Mouse (Mus musculus) hindbrain, embryonic 14.5 days (tissue): ENCODE results near the gene Ttyh3. TPM values are rescaled to one million over a fixed set of nuclear protein-coding genes. Genes with fewer than 3 reads are reported as not detected.
A peak's percentile ranks its signal among the peaks of the same experiment; 100 is the strongest.

Source experiments
- ATAC-seq: fragments of 200-750 bp; cut with Nextera tagmentation; 2 replicates; pipeline ENCODE4 v1.8.0; 2017; ENCODE audit warnings: moderate number of reproducible peaks, mild to moderate bottlenecking, moderate TSS enrichment, moderate library complexity; ENCODE audit not compliant: low FRiP score
- DNase-seq: peaks from one replicate; pipeline ENCODE4 v3.0.0-alpha.2; 2015; ENCODE audit warnings: low spot score
- H3K27ac ChIP-seq: fragments of 300-500 bp; sonication (generic); 2 replicates; pipeline ENCODE4 v1.5.1; 2014; ENCODE audit warnings: mild to moderate bottlenecking, moderate library complexity
- H3K27me3 ChIP-seq: fragments of 300-500 bp; sonication (generic); 2 replicates; pipeline ENCODE4 v1.6.1; 2014; ENCODE audit warnings: mild to moderate bottlenecking, low read length, mixed read lengths; ENCODE audit not compliant: control insufficient read depth, insufficient read depth
- H3K36me3 ChIP-seq: fragments of 300-500 bp; sonication (generic); replicated peaks from 2 replicates; pipeline ENCODE4 v1.6.1; 2014; ENCODE audit not compliant: control insufficient read depth, insufficient read depth
- H3K4me1 ChIP-seq: fragments of 300-500 bp; sonication (generic); replicated peaks from 2 replicates; pipeline ENCODE4 v1.6.1; 2014; ENCODE audit warnings: antibody characterized with exemption, low read length, mixed read lengths; ENCODE audit not compliant: control insufficient read depth, insufficient read depth
- H3K4me2 ChIP-seq: fragments of 300-500 bp; sonication (generic); replicated peaks from 2 replicates; pipeline ENCODE4 v1.6.1; 2014; ENCODE audit warnings: mild to moderate bottlenecking, moderate library complexity
- H3K4me3 ChIP-seq: fragments of 300-500 bp; sonication (generic); replicated peaks from 2 replicates; pipeline ENCODE4 v1.5.1; 2014; ENCODE audit warnings: mild to moderate bottlenecking, low read length
- H3K9ac ChIP-seq: fragments of 300-500 bp; sonication (generic); 2 replicates; pipeline ENCODE4 v1.6.1; 2014
- H3K9me3 ChIP-seq: fragments of 300-500 bp; sonication (generic); 2 replicates; pipeline ENCODE4 v1.6.1; 2016; ENCODE audit warnings: low read length; ENCODE audit not compliant: control insufficient read depth
- WGBS: fragments of 180-500 bp; shearing (Covaris S2); extraction: QIAGEN DNeasy Blood & Tissue Kit; methylation state at CpG from one replicate; pipeline ENCODE4 v1.1.7; 2014; 5-methylcytosine and 5-hydroxymethylcytosine counted together
- polyA plus RNA-seq: library from polyadenylated mRNA; unstranded; fragments of >200 nt; fragmentation: Nextera tagmentation; extraction: Ambion mirVana; gene quantifications from 2 replicates; pipeline ENCODE4 v1.2.1, GENCODE M21; 2014

The Ttyh3 gene
- polyA plus RNA-seq, 1 experiment from 2014 or later: 95.0 TPM

DNA sequence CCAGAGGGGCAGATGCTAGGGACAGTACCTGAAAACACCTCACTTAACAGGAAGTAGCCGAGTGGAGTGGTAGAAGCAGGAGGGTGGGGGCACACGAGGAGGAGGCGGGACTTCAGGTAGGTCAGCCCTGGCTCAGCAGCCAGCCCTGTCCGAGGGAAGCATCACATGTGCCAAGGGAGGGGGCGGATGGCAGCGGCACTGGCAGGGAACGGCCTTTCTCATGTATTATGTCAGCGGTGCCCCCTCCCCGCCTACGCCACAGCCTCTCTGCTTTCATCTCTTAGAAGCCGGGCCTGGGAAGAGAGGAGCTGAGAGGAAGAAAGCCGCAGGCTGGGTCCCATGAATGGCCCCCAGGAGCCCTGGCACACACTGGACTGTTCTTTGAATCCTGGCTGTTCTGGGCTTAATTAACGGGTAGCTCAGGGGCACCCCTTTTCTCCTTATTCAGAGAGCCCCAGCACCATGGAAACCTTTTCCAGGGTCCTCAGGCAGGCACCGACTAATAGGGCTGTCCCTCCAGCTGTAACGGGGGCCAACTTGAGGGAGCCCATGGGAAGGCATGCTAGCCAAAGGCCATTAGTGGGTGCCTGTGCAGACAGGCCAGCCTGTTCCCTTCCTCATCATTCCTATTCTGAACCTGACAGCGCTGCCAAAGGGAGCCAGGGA lies 10.9 kb upstream of the Ttyh3 start:
- DNase-seq: peak; percentile 54
- Histone ChIP-seq H3K27ac (peak overlapping the region; percentile 77), H3K4me1 (peaks cover 24% of the 10 kb centered on the region), H3K27me3 (no peaks in the 10 kb centered on the region), H3K9ac (no peak overlapping the region), H3K4me3 (no peak overlapping the region), H3K36me3 (no peaks in the 10 kb centered on the region), H3K9me3 (no peaks in the 10 kb centered on the region), H3K4me2 (no peak overlapping the region)
- ATAC-seq: peak; percentile 88
- 19% methylated on average over 16 of the region's 16 CpGs for WGBS

DNA sequence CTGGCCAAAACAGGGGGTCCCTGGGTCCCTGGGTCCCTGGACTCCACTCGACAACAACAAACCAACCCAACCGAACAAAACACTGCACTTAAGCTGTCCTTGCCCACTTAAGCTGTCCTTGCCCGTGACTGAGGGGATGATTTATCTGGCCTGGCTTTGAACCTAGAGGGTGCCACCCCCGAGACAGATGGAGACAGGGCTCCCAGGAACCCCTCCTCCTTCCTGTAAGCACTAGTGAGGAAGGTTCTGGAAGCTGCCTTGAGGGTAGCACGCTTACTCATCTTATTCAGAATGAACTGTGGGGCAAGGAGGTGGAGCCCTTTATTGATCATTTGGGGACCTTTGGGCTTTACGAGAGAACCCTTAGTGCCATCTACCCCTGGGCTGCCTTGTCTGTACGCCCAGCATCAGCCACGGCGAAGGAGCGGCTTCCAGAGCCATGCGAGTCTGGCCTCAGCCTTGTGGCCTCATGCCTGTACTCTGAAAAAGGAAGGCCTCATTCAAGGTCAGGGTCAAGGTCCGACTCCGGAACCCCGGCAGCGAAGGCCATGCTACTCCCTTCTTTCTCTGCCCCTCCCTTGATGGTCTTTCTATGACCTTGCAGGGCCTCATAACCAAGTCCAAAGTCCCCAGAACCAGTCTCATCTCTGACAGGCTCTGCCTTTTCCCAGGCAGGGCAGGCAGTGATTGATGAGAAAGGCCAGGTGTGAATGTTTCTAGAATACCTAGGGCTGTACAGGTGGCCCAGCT lies 5.4 kb upstream of the Ttyh3 start:
- no peaks in the 10 kb centered on the region for H3K36me3 ChIP-seq

DNA sequence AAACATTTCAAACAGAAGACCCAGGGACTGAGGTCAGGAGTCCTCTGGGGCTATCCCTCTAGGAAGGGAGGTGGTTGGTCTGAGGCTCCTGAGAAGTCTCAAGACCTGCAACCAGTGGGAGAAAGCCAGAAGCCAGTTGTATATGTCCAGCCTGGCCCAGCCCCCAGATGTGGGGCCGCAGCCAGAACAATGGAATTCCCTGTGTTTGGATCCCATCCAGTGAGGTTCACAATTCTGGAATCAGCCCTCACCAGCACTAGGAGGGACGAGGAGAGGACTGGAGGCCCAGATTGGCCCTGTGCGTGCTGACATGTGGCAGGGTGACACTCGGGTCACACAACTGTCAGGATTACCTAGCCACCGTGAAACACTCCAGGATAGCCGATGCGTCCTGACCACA lies 3.8 kb upstream of the Ttyh3 start:
- H3K4me2 ChIP-seq: no peak overlapping the region
- WGBS: 67% methylated on average over 7 of the region's 7 CpGs
- no peak for DNase-seq
- no peaks in the 10 kb centered on the region for H3K36me3 ChIP-seq
- H3K4me1 ChIP-seq: peaks cover 14% of the 10 kb centered on the region
- no peak overlapping the region for H3K9ac ChIP-seq
- no peaks in the 10 kb centered on the region for H3K9me3 ChIP-seq
- ATAC-seq: no peak
- no peaks in the 10 kb centered on the region for H3K27me3 ChIP-seq
- H3K27ac ChIP-seq: no peak overlapping the region
- H3K4me3 ChIP-seq: no peak overlapping the region

More for the DNA sequence above, 5.4 kb upstream of the Ttyh3 start:
- no peak for DNase-seq
- WGBS: 83% methylated on average over 15 of the region's 15 CpGs
- Histone ChIP-seq H3K9me3 (no peaks in the 10 kb centered on the region), H3K4me3 (no peak overlapping the region), H3K9ac (no peak overlapping the region), H3K27ac (no peak overlapping the region), H3K27me3 (no peaks in the 10 kb centered on the region), H3K4me1 (peaks cover 12% of the 10 kb centered on the region; the same call in 1 of the 2 replicates), H3K4me2 (no peak overlapping the region)
- no peak for ATAC-seq

DNA sequence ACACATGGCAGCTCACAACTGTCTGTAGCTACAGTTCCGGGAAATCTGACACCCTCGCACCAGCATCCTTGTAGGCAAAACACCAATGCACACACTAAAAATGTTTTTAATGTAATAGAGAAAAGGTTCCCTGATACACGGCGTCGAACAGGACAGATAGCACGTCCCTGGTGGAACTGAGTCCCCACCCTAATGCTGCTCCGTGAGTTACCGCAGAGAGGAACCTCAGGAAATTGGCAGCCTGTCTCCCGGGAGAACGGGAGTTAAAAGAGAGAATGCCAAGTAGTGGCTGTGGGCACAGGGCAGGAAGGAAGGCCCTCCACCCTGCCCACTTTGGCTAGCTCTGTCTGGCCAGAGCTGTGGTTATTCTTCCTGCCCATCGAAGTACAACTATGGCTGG lies 2.4 kb upstream of the Ttyh3 start:
- Histone ChIP-seq H3K4me3 (no peak overlapping the region), H3K4me1 (peaks cover 28% of the 10 kb centered on the region), H3K4me2 (no peak overlapping the region), H3K9me3 (no peaks in the 10 kb centered on the region), H3K36me3 (peaks cover 3% of the 10 kb centered on the region; the same call in 1 of the 2 replicates), H3K27me3 (no peaks in the 10 kb centered on the region), H3K27ac (no peak overlapping the region), H3K9ac (no peak overlapping the region)
- 72% methylated on average over 11 of the region's 11 CpGs for WGBS
- DNase-seq (no peak), ATAC-seq (no peak)

DNA sequence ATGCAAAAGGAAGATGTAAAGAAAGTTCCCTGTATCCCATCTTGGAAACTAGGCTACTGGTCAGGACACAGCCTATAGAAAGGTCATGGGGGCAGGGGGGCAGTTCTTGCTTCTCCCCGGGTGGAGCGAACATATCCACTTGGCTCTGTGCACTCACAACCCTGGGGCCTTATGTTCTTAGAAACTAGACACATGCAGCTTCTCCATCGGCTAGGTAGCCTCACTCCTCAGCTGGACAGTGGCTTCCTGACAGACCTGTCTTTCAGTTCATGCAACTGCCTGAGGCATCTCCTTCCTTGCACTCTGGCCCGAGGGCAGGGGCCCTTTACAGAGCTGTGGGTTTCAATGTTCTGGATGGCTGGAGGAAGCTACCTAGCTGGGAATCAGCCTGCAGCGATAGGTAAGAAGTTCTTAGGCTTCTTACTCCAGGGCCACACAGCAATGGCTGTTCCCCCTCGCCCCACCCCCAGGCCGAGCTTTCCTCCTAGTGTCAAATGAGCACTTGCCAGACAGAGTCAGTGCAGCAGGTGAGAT lies 1.1 kb upstream of the Ttyh3 start:
- Histone ChIP-seq H3K9ac (peak overlapping the region; percentile 51), H3K4me2 (peak overlapping the region; percentile 56), H3K9me3 (no peaks in the 10 kb centered on the region), H3K36me3 (peaks cover 14% of the 10 kb centered on the region; the same call in 1 of the 2 replicates), H3K4me1 (peaks cover 40% of the 10 kb centered on the region), H3K27me3 (no peaks in the 10 kb centered on the region), H3K4me3 (peak overlapping the region; percentile 100; the same call in 1 of the 2 replicates), H3K27ac (peak overlapping the region; percentile 96)
- WGBS: 74% methylated on average over 7 of the region's 7 CpGs
- DNase-seq: no peak
- ATAC-seq: no peak

DNA sequence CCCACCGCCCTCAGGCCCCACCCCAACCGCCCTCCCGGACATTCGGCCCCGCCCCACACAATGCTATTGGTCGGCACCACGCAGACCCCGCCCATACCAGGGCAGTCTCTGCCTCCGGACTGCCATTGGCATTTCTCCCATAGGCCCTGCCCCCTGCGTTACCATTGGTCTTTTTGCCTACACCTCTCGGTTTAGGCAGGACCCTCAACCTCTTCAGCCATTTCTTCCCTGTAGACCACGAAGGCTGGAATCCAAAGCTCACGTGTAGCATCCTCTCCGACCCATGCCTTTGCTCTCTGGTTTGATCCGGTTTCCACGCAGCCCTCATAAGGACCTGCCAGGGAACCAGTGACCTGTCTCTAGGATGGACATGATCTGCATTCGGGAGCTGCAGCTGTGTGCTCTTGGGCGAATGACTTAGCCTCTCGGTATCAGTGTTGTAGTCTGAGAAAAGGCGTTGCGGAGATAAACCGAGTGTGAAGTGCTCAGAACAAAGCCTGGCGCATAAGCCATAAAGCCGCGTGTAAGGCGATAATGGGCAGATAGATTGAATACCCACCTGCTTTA lies 353 bp upstream of the Ttyh3 start:
- WGBS: 5% methylated on average over 26 of the region's 26 CpGs
- Histone ChIP-seq H3K4me1 (peaks cover 48% of the 10 kb centered on the region), H3K36me3 (peaks cover 20% of the 10 kb centered on the region), H3K27me3 (no peaks in the 10 kb centered on the region), H3K27ac (peak overlapping the region; percentile 96), H3K4me3 (peak overlapping the region; percentile 100), H3K4me2 (peak overlapping the region; percentile 56), H3K9me3 (no peaks in the 10 kb centered on the region), H3K9ac (peak overlapping the region; percentile 51)
- DNase-seq: peak; percentile 94
- ATAC-seq: peak; percentile 93

DNA sequence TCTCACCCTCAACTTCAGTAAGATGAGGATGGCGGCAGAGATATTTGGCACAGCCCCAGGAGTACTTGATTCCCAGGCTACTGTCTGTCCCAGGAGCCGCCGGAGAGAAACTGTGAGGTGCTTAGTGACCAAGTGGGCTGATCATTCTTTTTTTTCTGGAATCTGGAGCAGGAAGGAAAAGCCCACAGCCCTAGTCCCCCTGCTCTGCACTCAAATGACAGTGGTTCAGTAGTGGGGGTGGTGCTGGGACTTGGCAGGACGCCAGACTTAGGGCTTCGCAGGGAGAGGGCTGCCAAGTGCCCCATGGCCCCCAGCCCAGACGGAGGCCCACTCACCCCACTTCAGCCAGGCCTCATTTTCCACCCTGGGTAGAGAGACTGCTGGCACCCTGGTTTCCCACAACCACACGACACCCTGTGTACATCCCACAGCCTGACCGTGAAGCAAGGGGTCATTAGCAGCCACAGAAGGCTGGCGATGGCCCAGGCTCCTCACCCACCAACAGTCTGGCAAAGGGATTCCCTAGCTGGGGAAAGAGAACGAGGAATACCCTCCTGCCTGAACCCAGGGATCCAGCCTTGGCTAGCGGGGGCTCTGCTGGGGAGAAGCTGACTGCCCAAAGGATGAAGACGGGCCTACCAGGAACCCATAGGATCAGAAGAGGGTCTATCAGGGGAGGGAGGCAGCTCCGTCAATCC lies 861 bp downstream of the Ttyh3 start:
- DNase-seq: peak; percentile 70
- H3K27ac ChIP-seq: peak overlapping the region; percentile 96
- H3K9ac ChIP-seq: peak overlapping the region; percentile 100
- H3K4me1 ChIP-seq: peaks cover 56% of the 10 kb centered on the region
- peaks cover 27% of the 10 kb centered on the region for H3K36me3 ChIP-seq
- WGBS: 3% methylated on average over 13 of the region's 13 CpGs
- peak overlapping the region; percentile 100 for H3K4me2 ChIP-seq
- H3K27me3 ChIP-seq: no peaks in the 10 kb centered on the region
- peak overlapping the region; percentile 100 for H3K4me3 ChIP-seq
- ATAC-seq: peak; percentile 46
- H3K9me3 ChIP-seq: no peaks in the 10 kb centered on the region

DNA sequence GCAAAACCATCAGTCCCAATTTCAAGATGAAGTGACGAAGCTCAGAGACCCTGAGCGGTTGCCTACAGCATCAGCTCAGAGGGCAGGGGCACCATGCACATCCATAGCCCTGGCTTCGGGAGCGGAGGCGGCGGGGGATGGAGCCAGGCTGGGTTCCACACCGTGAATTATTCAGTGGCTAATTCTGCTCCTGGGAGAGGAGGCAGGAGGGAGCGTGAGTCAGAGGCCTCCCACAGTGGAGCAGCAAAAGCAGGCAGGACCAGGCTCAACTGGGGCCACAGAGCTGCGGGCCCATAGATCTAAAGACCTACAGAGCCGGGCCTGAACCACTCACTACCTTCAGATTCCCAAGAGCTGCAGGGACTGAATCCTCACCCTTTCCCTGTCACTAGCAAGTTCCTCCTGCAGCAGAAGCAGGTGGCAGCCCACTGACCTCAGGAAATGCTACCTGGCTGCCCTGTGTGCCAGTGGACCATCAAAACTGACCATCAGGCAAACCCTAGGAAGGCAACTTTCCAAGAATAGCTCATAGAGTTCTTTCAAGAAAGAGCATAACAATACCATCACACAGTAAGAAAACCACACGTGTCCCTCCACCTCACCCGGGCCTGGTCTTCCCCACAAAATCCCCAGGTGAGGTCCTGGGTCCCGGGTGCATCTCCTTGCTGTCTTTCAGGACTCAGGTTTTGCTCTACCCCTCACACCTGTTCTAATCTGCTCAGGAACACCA lies 1.6 kb downstream of the Ttyh3 start:
- no peaks in the 10 kb centered on the region for H3K27me3 ChIP-seq
- peaks cover 27% of the 10 kb centered on the region for H3K36me3 ChIP-seq
- peak overlapping the region; percentile 100 for H3K4me2 ChIP-seq
- H3K4me3 ChIP-seq: peak overlapping the region; percentile 100
- WGBS: 21% methylated on average over 13 of the region's 13 CpGs
- H3K4me1 ChIP-seq: peaks cover 59% of the 10 kb centered on the region
- peak overlapping the region; percentile 96 for H3K27ac ChIP-seq
- H3K9ac ChIP-seq: peak overlapping the region; percentile 100
- no peaks in the 10 kb centered on the region for H3K9me3 ChIP-seq
- no peak for DNase-seq
- ATAC-seq: no peak
